Mouse (Mus musculus) cerebellum, adult 2 months (tissue): ENCODE measurements around the gene Zfp882.

ENCODE experiments used
- CTCF ChIP-seq: fragments of 200-500 bp; IDR thresholded peaks from 2 replicates; pipeline ENCODE4 v1.5.1; 2011; ENCODE audit warnings: low read depth, mild to moderate bottlenecking, control low read depth, low read length, moderate library complexity, borderline replicate concordance; ENCODE audit not compliant: insufficient read depth
- POLR2A ChIP-seq: fragments of 200-500 bp; IDR thresholded peaks from 2 replicates; pipeline ENCODE4 v1.6.1; 2011; ENCODE audit warnings: low read length, control low read depth, borderline replicate concordance; ENCODE audit not compliant: insufficient read depth

- TF ChIP-seq CTCF (no peak), POLR2A (no peak)
Measured at GRCm38 (mm10) chr8:71961796-71962195, 53.4 kb downstream of the Zfp882 start.
